Mouse (Mus musculus): ENCODE measurements around the gene Galntl6.

Gene Galntl6

DNA sequence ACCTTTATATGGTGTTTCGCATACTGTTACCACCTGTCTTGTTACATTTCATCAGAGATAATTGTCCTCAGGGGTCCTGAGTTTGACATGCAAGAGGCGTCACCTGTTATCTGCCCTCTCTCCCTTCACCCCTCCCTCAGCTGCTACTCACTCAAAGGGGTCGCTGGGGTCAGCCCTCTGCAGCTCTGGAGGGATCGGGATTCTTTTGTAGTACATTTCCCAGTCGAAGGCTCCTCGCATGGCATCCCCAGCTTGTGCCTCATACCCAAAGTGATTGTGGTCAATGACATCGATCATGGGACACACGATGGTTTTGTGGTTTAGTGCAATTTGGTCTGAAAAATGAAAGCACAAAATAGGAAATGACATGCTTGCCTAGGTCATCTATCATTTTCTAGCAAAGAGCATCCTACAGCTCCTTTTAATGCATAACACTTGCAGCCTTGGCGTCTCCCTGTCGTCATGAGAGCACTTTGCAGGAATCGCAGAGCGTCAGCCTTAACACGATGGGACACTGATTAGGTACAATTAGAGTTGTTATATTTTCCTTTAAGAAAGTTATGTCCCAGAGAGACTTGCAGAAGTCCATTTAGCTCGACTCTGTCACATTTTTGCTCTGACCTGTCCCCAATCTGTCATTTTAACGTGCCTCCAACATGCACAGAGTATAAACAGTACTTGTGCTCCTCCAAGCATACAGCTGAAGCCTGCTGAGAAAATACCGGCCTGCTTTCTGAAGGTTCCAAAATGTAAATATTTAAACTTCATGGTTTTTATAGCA is 954.1 kb downstream of the Galntl6 start:
- DNase-seq: peak; percentile 10

- no peak for DNase-seq
Measured at GRCm38 (mm10) chr8:57955501-57955900, 956.9 kb downstream of the Galntl6 start.

DNA sequence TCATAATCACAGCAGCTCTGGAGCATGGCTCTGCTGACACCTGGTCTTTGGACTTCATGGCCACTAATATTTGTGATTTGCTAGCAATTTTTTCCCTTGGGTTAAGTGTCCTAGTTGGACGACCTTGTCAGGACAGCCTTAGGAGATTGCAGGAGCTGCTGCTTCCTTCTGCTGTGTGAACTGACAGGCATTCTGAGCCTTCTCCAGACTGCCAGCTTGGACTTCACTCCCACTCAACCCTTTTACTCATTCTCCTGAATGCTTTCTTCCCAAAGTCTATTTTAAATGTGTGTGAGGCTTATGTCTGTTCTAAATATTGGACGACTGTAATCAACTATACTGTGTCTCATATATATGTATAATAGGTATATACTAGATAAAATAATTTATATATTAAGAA is 971.3 kb downstream of the Galntl6 start:
- no peak for DNase-seq

- no peak for DNase-seq
Measured at GRCm38 (mm10) chr8:57939856-57940420, 972.5 kb downstream of the Galntl6 start.

- DNase-seq: peak; percentile 64
Measured at GRCm38 (mm10) chr8:57939177-57939855, 973.1 kb downstream of the Galntl6 start.

DNA sequence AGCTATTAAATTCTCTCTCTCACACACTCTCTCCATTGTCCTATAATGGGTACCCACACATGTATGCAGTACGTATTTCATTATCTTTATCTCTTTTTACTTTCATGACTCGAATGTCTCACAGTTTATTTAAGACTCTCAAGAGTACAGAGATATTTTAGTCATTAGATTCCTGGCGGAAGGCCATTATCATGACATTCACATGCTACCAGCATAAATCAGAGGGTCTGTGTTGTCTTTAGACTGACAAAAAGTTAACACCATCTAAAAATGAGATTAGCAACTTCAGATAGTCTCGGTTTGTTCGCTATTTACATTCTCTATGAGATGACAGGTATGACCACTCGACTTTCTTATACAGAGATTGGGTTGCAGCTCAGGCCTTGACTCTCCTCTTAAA is 985.4 kb downstream of the Galntl6 start:
- DNase-seq: no peak

GRCm38 (mm10) chr8:57923556-57923955 is 988.9 kb downstream of the Galntl6 start:
- no peak for DNase-seq

DNA sequence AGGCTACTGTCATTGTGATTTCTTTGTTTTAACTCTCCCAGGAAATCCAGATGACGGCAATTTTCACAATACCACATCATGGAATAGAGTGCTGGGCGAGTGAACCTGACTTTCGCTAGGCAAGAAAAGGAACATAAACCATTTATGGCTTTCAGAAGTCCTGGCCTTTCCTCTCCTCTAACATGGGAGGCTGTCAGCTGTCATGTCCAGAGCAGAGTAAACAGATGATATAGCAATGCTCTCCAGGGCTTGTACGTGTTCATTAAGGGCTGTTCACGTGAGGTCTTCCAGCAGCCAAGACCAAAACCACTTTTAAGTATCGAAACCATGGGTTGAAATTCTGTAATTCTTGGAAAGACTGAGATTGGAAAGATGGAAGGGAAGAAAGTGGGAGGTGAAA is 989.3 kb downstream of the Galntl6 start:
- DNase-seq: no peak

GRCm38 (mm10) chr8:57922214-57923070 is 990.0 kb downstream of the Galntl6 start:
- no peak for DNase-seq

GRCm38 (mm10) chr8:57920326-57920903 is 992.0 kb downstream of the Galntl6 start:
- DNase-seq: no peak

DNA sequence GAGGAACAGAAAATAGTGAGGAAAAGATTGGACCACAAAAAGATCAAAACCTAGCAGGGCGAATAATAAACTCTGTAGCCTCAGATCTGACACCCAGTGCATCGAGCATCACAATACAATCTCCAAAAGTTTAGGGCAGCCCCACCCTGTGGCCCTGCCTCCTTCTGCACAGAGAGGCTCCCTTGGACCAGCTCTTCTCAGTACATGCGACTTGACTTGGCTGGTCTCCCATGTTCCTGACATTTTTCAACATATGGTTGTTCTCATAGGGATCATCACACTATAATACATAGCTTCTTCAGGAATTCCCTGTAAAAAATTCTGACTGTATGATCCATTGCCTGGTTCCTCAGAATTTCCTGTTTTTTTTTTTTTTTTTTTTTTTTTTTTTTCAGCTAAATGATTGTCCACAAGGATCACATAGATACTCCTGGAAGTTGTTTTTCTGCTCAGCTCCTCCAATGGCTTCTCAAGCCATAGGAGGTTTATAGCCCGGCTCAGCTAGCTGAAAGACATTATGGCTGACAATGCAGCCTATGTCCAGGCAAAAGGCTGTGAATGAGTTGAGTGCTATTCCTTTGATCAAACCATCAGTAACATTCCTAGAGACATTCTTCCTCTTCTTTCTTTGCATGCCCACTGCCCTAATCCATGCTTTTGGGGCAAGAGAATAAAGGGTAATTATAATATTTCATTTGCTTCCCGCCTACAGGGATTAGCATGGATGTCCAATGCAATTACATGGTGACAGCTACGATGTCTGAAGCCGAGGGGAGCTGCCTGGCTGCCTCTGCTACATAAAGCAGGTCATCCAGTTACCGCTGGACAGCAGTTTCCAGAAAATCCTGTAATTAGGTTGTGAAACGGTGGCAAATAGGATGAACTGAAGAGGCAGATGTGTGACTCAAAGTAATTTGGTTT is 993.5 kb downstream of the Galntl6 start:
- DNase-seq: no peak

- DNase-seq: no peak
Measured at GRCm38 (mm10) chr8:57893360-57893759, 1019.1 kb downstream of the Galntl6 start.

DNA sequence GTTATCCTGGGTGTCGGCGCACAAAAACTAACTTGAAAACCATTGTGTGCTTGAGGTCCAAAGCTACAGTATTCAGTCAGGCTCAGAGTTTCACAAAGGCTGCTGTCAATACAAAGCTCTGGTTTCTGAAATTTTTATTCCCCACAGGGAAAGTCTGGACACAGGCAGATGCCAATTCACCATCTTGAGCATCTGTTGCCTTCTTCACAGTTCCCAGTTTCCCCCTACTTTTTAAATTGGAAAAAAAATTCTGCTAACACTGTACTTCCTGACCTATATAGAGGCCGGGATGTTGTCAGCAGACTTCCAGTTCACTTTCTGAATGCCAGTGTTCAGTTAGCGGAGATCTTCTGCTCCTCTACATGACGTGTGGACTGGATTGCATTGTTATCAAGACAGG is 1020.3 kb downstream of the Galntl6 start:
- peak; percentile 7 for DNase-seq

- DNase-seq: no peak
Measured at GRCm38 (mm10) chr8:57890159-57890558, 1022.3 kb downstream of the Galntl6 start.

- no peak for DNase-seq
Measured at GRCm38 (mm10) chr8:57888831-57889230, 1023.6 kb downstream of the Galntl6 start.

GRCm38 (mm10) chr8:57879452-57879851 is 1033.0 kb downstream of the Galntl6 start:
- DNase-seq: peak; percentile 58

GRCm38 (mm10) chr8:57849074-57849473 is 1063.4 kb downstream of the Galntl6 start:
- peak; percentile 47 for DNase-seq

GRCm38 (mm10) chr8:57843461-57843860 is 1069.0 kb downstream of the Galntl6 start:
- peak; percentile 70 for DNase-seq

GRCm38 (mm10) chr8:57842462-57843391 is 1069.7 kb downstream of the Galntl6 start:
- DNase-seq: peak; percentile 53

- DNase-seq: peak; percentile 17
Measured at GRCm38 (mm10) chr8:57841446-57841845, 1071.0 kb downstream of the Galntl6 start.
